Mouse (Mus musculus) liver, adult 2 months (tissue): ENCODE measurements around the gene Slc29a1.

Experiments
- CTCF ChIP-seq: fragments of 200-500 bp; IDR thresholded peaks from 2 replicates; pipeline ENCODE4 v1.5.1; 2011; ENCODE audit warnings: low read depth, low read length, control low read depth
- POLR2A ChIP-seq: fragments of 200-500 bp; IDR thresholded peaks from 2 replicates; pipeline ENCODE4 v1.6.1; 2011; ENCODE audit warnings: low read length, control low read depth; ENCODE audit not compliant: insufficient read depth; ENCODE audit errors: extremely low read depth

DNA sequence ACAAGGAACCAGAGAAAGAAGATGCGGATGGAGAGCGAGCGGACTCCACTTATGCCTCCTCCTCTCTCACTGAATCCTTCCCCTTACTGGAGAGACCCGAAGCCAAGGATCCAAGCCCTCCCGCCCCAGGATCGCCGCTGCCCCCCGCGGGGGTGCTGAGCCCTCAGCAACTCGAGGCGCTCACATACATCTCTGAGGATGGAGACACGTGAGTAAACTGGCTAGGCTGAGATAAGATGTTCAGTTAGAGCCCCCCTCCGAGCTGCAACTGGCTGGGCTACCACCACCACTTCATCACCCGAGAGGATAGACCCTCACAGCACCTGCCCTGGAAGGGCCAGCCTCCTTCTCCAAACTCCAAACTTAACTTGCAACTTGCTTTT is 43.3 kb downstream of the Slc29a1 start:
- no peak for TF ChIP-seq POLR2A
- no peak for TF ChIP-seq CTCF
